Mouse (Mus musculus) cerebellum, adult 9-10 months (tissue): ENCODE data around the gene Rxfp4.

Experiments
- DNase-seq: peaks from one replicate; pipeline ENCODE4 v3.0.0; 2022

The Rxfp4 gene

GRCm38 (mm10) chr3:88627535-88627934 is 25.4 kb downstream of the Rxfp4 start:
- DNase-seq, result no peak

DNA sequence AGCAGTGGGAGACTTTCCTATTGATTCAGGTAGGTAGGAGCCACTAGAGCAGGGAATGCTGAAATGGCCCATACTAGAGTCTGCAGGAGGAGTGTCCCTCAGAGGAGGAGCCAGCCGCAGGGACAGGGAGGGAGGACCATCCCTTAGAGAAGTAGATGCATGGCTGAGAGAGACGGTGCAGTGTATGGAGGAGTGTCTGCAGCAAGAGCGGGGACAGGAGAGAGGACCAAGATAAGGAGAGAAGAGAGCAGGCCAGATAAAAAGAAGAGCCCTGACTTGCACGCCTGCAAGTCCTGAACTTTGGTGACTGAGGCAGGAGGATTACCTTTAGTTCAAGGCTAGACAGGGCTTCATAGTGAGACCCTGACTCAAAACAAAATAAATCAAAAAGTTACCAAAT is 25.8 kb downstream of the Rxfp4 start:
- DNase-seq, result no peak

GRCm38 (mm10) chr3:88626316-88626715 is 26.6 kb downstream of the Rxfp4 start:
- no peak for DNase-seq

DNA sequence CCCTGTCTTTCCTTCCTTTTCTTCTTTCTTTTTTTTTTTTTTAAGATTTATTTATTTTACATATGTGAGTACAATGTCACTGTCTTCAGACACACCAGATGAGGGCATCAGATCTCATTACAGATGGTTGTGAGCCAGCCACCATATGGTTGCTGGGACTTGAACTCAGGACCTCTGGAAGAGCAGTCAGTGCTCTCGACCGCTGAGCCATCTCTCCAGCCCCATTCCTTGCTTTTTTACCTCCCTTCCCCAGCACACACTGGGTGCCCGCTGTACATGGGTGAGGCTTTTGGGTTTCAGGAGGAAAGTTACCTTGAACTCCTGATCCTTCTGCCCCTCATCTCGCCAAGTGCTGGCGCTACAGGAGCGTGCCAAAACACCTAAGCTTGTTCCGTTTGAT is 27.4 kb downstream of the Rxfp4 start:
- no peak for DNase-seq

DNA sequence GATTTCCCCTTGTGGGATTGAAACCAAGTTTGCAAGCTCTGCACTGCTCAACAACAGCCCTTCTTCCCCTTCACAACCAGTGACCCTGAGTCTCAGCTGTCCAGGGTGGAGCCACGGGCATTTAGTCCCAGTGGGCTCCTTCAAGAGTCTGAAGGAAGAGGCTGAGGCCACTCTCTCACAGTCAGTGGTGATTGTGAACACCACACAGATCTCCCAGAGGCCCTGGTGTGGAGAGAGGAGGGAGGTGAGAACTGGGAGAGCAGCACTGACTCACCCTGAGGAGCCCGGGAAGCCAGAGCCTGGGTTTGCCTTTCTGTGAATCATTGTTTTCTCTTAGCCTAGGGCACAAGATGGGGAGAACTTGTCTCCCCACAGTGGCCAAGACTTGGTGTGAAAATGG is 28.0 kb downstream of the Rxfp4 start:
- DNase-seq, result no peak

GRCm38 (mm10) chr3:88624324-88624723 is 28.6 kb downstream of the Rxfp4 start:
- DNase-seq, result peak; percentile 88

GRCm38 (mm10) chr3:88623346-88624135 is 29.4 kb downstream of the Rxfp4 start:
- no peak for DNase-seq

DNA sequence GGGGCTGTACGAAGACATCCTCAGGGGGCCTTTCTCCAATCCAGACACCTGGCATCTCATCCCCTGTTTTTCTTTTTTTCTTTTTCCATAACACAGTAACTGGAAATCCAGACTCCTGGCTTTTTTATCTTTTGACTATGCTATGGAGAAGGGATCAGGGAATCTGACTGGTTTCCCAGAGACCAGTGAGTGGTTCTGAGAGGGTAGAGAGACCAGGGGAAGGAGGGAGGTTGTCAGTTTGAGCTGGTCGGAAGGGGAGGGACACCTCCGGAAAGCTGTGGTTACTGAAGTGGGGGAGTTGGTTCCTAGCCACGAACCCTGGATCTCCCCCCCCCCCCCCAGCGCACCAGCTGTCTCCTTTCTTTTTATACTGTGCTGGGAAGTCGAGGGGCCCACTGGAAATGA is 30.0 kb downstream of the Rxfp4 start:
- peak; percentile 71 for DNase-seq

DNA sequence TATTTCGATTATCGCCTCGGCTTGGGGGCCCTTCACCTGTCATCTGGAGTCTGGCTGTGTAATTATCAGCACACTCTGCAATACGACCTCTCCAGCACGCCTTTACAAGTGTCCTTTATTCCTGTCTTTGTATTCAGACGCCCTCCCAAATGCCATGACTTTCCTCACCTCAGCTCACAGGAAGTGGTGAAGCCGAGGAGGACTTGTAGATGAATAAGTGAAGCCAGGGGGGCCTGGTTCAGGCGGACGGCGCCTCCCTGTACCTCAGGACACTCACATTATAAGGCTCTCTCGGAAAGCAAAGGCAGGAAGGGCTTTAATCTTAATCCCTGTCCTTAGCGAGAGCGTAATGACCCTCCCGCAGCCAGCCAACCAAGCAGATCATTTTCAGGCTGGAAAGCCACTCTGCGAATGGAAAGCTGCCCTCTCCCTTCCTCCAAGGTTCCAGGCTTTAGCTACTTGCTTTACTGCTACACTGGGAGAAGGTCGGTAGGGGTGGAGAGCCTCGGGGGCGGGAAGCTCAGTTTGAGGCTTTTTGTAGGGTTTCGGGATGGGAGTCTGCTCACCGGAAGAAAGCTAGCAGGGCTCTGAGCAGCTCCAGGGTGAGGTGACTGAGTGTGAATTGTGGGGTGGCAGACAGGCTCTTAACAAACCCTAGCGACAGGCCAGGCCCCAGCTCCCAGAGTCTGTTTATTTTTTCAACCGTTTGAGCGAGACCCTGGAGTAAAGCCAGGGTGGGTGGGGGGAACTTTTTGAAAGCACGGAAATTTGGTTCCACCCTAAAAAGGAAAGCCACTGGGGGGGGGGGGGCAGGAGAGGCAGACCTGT is 30.6 kb downstream of the Rxfp4 start:
- no peak for DNase-seq

DNA sequence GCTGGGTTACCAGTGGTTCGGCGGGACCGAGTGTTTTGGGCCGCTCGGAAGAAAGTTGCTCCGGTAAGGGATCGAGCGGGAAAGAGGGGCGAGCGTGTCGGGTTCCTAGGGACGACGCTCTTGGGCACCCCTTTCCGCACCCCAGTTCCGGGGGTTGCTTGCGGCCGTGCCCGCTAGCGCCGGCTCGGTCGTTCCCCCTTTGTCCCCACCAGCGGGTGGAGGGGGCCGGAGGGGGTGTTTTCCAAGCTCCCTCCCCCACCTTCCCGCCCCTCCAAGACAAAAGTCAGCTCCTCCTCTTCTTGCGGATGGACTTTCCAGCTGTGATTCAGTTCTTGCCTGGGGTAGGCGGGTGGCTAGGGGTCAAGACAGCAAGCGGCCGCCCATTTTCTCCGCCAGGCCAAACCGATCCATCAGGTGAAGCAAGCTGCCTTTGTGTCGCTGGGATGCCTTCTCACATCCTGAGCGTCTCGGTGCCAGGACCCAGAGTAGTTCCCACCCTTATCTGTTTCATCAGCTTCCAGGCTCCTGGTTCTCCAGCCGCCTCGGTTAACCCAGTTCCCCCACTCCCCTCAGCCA is 31.3 kb downstream of the Rxfp4 start:
- no peak for DNase-seq

DNA sequence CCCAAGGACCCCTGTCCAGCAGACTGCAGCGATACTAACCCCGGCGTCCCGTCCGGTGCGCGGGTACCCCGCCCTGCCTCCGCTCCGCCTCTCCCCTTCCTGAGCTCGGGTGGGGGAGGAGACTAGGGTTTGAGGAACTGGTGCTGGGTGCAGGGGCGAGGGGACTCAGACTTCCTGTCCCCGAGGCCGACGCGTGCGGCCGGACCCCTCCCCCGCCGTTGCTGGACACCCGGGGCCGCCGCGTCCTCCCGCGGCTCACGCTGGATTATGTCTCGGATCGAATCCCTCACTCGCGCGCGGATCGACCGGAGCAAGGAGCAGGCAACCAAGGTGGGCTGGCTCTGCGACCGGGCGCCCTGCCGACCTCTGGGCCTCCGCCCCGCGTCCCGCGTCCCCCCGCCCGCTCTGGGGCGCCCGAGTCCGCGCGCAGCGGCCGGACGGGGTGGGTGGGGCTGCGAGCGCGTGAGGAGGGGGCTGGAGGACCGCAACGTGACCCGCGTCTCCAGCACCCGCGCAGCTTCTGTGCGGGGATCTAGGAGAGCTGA is 31.9 kb downstream of the Rxfp4 start:
- DNase-seq, result peak; percentile 73

GRCm38 (mm10) chr3:88620146-88620991 is 32.6 kb downstream of the Rxfp4 start:
- DNase-seq, result no peak

DNA sequence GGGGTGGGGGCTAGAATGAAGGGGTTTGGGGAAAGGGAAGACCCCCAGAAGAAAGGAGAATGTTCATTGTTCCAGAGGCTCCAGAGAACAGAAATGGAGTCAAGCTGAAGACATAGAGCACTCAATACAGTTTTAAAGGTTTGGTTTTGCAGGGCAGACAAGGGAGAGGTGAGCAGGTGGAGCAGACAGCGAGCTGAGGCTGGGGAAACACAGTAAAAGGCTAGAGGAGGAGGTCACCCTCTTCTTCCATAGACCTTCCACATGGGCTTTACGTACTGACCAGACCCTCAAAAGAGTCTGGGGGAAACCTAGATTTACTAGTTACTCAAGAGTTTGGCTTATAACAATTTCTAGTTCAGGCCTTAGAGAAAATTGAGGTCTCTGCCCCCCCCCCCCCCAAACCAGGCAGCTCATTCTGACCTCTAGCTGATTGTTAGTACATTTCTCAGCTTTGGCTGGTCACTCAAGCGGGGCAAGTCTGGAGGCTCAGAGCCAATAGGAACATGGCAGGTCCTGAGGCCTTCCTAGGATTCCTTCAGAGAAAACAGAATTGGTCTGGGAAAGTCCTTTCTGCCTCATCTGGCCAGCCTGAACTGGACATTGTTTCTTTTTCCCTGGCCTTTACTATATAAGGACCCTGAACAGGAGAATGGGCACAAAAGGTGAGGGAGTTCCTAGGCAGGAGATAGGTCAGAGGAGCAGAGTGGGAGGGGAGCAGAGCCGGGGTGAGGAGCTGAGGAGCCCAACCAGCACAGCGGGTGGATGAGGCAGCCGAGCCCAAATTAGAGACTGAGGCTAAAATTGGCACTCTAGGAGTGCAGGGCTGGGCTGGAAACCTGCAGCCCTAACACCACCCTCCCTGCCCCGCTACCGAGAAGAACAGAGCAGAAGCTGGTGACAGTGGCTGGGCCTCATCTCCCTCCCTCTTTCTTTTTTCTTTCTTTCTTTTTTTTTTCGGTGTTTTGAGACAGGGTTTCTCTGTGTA is 33.5 kb downstream of the Rxfp4 start:
- peak; percentile 76 for DNase-seq

DNA sequence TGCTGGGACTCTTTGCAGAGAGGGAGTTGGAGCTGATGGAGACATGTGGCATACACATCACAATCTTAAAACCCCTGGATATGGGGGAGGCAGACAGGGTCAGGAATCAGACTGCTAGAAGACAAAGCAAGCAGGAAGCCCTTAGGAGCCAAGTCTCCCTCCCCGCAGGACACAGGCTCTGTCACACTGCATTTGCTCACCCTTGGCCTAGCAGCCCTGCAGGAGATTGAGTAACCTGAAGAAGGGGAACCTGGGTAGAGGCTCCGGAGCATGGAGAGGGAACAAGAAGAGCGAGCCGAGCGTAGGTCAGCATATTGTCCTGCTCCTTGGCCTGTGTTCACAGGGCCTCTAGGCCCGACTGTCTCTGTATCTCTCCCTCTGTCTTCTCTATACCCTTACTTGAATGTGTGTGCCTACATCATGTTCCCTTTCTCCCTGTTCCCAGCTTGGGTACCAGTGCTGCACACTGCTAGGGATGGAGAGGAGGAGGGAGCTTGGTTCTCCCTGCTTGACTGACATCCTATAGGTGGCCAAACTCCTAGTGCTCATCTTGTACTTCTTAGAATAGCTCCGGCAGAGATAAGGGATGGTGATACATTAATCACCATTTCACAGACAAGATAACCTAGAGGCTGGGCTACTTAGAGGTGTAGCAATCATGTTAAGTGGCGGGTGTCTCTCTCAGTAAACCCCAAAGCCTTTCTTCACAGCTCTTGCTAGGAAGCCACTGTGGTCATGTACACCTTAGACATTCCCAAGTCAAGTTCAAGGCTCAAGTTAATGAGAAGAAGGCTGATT is 34.7 kb downstream of the Rxfp4 start:
- DNase-seq, result peak; percentile 53

DNA sequence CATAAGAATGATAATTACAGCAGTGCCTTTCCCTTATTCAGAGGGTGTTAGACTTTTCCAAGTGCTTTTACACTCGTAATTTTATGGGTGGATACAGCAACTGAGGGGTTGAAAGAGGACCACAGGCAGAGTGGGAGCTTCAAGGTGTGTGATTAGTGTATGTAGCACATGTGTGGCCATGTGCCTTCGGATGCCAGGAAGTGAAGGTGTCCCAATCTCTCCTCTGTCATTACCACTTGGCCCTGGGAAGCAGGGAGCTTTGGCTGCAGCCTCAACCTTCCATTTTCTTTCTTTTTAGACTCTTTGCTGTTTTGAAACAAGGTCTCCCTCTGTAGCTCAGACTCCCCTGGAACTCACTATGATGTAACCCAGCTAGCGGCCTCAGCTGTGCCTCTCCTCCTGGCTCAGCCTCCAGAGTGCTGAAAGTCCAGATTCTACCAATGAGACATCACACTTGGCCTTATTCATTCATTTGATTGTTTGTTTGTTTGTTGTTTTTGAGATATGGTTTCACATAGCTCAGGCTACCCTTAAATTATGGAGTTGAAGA is 35.9 kb downstream of the Rxfp4 start:
- peak; percentile 54 for DNase-seq

GRCm38 (mm10) chr3:88615902-88616391 is 37.0 kb downstream of the Rxfp4 start:
- DNase-seq, result peak; percentile 86

DNA sequence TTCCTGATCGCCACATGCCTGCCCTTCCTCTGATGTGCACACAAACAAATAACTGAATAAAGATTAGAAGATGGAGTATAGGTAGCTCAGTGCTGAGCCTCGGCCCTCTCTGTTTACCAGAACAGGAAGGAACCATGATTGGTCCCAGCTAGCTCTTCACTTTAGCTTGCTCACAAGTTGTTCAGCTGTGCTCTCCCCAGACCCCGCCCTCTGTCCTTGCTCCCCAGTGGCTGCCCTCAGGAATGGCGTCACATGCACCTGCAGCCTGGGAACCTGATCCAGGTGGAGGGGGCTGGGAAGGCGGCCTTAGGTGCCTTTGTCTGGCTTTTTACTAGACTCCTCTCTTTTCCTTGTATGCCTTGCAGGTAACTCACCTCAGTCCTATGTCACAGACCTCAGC is 37.8 kb downstream of the Rxfp4 start:
- peak; percentile 57 for DNase-seq

GRCm38 (mm10) chr3:88614418-88614817 is 38.5 kb downstream of the Rxfp4 start:
- no peak for DNase-seq

GRCm38 (mm10) chr3:88609066-88609465 is 43.9 kb downstream of the Rxfp4 start:
- no peak for DNase-seq

- peak; percentile 29 for DNase-seq
Observed at GRCm38 (mm10) chr3:88607758-88608138, 45.2 kb downstream of the Rxfp4 start.
